Mouse (Mus musculus) heart, embryonic 16.5 days (tissue): ENCODE data around the gene Sfn. TPM values are rescaled to one million over a fixed set of nuclear protein-coding genes. Genes with fewer than 3 reads are reported as not detected.
A peak's percentile ranks its signal among the peaks of the same experiment; 100 is the strongest.

ENCODE experiments used
- ATAC-seq: fragments of 200-750 bp; cut with Nextera tagmentation; replicated peaks from 2 replicates; pipeline ENCODE4 v1.8.0; 2017; ENCODE audit warnings: moderate number of reproducible peaks; ENCODE audit not compliant: insufficient read depth, low FRiP score; ENCODE audit errors: extremely low read depth
- H3K27ac ChIP-seq: fragments of 300-500 bp; sonication (generic); 2 replicates; pipeline ENCODE4 v1.5.1; 2014; ENCODE audit warnings: mild to moderate bottlenecking, low read length, control low read depth, moderate library complexity
- H3K27me3 ChIP-seq: fragments of 300-500 bp; sonication (generic); 2 replicates; pipeline ENCODE4 v1.6.1; 2014; ENCODE audit warnings: low read length, mixed read lengths; ENCODE audit not compliant: control insufficient read depth, insufficient read depth
- H3K36me3 ChIP-seq: fragments of 300-500 bp; sonication (generic); 2 replicates; pipeline ENCODE4 v1.6.1; 2014; ENCODE audit not compliant: control insufficient read depth, insufficient read depth
- H3K4me1 ChIP-seq: fragments of 300-500 bp; sonication (generic); 2 replicates; pipeline ENCODE4 v1.6.1; 2014; ENCODE audit warnings: low read length, mixed read lengths; ENCODE audit not compliant: control insufficient read depth, insufficient read depth
- H3K4me2 ChIP-seq: fragments of 300-500 bp; sonication (generic); 2 replicates; pipeline ENCODE4 v1.6.1; 2014; ENCODE audit warnings: low read depth, mild to moderate bottlenecking, control low read depth, low read length
- H3K4me3 ChIP-seq: fragments of 300-500 bp; sonication (generic); 2 replicates; pipeline ENCODE4 v1.5.1; 2014; ENCODE audit warnings: mild to moderate bottlenecking, control low read depth, low read length
- H3K9ac ChIP-seq: fragments of 300-500 bp; sonication (generic); 2 replicates; pipeline ENCODE4 v1.6.1; 2014; ENCODE audit warnings: low read length, control low read depth
- H3K9me3 ChIP-seq: fragments of 300-500 bp; sonication (generic); replicated peaks from 2 replicates; pipeline ENCODE4 v1.6.1; 2016; ENCODE audit warnings: low read length; ENCODE audit not compliant: control insufficient read depth
- WGBS: fragments of 180-500 bp; shearing (Covaris S2); extraction: QIAGEN DNeasy Blood & Tissue Kit; methylation state at CpG from one replicate; pipeline ENCODE4 v1.1.7; 2014; 5-methylcytosine and 5-hydroxymethylcytosine counted together
- polyA plus RNA-seq: library from polyadenylated mRNA; unstranded; fragments of >200 nt; fragmentation: Nextera tagmentation; extraction: Ambion mirVana; gene quantifications from 2 replicates; pipeline ENCODE4 v1.2.1, GENCODE M21; 2015

The Sfn gene
- polyA plus RNA-seq, 1 experiment from 2014 or later = 20.6 TPM

DNA sequence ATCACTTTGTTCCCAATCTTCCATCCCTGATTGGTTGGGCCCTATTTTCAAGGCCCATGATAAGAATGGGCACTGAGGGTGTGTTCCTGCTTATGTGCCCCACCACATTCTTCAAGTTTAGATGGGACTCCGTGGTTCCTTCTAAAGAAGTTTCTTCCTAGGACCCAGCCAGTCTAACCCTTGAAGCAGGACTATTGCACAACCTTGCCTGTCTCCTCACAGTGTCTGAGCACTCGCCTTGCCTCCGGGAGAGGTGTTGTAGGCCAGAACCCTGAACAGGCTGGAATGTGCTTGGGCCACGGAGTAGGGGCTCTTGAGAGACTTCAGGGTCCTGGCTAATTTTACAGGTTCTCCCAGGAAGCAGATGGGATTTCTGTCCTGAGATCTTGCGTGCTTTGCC is 1.1 kb upstream of the Sfn start:
- peaks cover 23% of the 10 kb centered on the region for H3K27me3 ChIP-seq
- no peak overlapping the region for H3K4me3 ChIP-seq
- H3K9ac ChIP-seq = no peak overlapping the region
- H3K4me1 ChIP-seq = peaks cover 8% of the 10 kb centered on the region
- H3K4me2 ChIP-seq = no peak overlapping the region
- H3K9me3 ChIP-seq = no peaks in the 10 kb centered on the region
- no peak for ATAC-seq
- H3K27ac ChIP-seq = no peak overlapping the region
- peaks cover 5% of the 10 kb centered on the region; the same call in 1 of the 2 replicates for H3K36me3 ChIP-seq
- 86% methylated on average over 5 of the region's 5 CpGs for WGBS

DNA sequence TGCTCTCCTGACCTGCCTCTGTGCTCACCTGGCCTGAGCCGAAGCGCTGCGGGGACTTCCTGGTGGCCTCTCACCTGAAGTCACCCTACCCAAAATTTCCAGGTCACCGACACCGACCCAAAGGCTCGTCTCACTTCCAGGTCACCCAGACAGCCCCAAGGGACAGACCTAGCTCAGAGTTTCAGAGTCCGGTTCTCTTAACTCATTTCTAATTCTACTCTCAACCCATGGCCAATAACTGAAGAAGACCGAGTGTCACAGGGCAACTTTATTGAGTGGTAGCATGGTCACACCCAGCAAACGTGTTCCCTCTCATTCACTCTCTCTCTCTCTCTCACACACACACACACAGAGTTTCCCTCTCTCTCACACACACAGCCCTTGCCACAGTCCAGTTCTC is 1.7 kb downstream of the Sfn start:
- no peak overlapping the region for H3K27ac ChIP-seq
- WGBS = 12% methylated on average over 9 of the region's 9 CpGs
- ATAC-seq = no peak

DNA sequence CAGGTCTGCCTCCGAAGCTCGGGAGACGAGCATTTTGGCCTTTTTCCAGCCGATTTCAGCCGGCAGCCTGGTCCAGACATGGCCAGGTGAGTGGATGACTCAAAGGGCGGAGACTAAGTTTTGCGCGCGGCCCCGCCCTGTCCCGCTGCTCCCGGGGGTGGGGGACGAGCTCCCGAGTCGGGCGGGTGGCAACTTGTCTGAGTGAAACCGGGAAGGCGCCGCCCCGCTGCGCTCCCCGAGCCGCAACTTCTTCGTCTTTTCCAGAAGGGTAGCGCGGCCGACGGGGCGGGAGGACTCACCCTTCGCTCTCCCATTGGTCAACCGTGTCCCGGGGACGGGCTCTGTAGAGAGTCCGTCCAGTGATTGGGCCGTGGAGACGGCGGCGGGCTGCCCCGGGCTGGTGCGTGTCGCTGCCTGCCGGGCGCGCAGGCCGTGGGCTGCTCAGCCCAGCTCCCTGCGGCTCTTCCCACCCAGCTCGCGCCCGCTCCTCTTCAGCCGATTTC is 2.3 kb downstream of the Sfn start:
- ATAC-seq = peak; percentile 96

More for the DNA sequence above, 1.7 kb downstream of the Sfn start:
- Histone ChIP-seq H3K9ac (peak overlapping the region; percentile 58), H3K4me1 (peaks cover 8% of the 10 kb centered on the region), H3K36me3 (peaks cover 2% of the 10 kb centered on the region; the same call in 1 of the 2 replicates), H3K27me3 (peaks cover 23% of the 10 kb centered on the region), H3K9me3 (no peaks in the 10 kb centered on the region), H3K4me3 (peak overlapping the region; percentile 53), H3K4me2 (peak overlapping the region; percentile 72)

DNA sequence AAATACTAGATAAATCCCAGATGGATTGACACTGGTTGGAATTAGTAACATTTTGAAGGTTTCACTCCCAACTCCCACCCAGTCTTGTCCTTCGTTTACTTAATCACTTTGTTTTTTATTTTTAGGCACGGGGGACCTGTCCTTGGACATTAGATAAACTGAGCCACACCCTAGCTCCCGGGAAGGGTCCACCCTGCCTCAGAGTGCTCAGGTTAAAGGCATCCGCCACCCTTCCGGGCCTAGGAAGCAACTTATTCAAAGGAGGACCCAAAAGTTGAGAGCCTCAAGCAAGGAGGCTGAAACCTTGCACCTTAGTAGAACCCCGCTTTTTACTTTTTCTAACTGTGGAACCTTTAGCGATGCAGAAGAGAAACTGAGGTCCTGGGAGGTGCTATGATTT is 2.9 kb downstream of the Sfn start:
- H3K4me3 ChIP-seq = peak overlapping the region; percentile 53
- peak overlapping the region; percentile 32 for H3K27ac ChIP-seq
- H3K4me2 ChIP-seq = peak overlapping the region; percentile 72
- peaks cover 23% of the 10 kb centered on the region for H3K27me3 ChIP-seq
- H3K4me1 ChIP-seq = peaks cover 8% of the 10 kb centered on the region
- H3K9me3 ChIP-seq = no peaks in the 10 kb centered on the region
- ATAC-seq = no peak
- 17% methylated on average over 7 of the region's 7 CpGs for WGBS
- no peaks in the 10 kb centered on the region; the same call in 1 of the 2 replicates for H3K36me3 ChIP-seq
- peak overlapping the region; percentile 58 for H3K9ac ChIP-seq

More for the DNA sequence above, 2.3 kb downstream of the Sfn start:
- peak overlapping the region; percentile 58 for H3K9ac ChIP-seq
- H3K27me3 ChIP-seq = peaks cover 23% of the 10 kb centered on the region
- peaks cover 2% of the 10 kb centered on the region; the same call in 1 of the 2 replicates for H3K36me3 ChIP-seq
- no peak overlapping the region for H3K27ac ChIP-seq
- H3K4me2 ChIP-seq = peak overlapping the region; percentile 72
- no peaks in the 10 kb centered on the region for H3K9me3 ChIP-seq
- H3K4me1 ChIP-seq = peaks cover 8% of the 10 kb centered on the region
- H3K4me3 ChIP-seq = peak overlapping the region; percentile 53
- under 1% methylated on average over 50 of the region's 50 CpGs for WGBS

DNA sequence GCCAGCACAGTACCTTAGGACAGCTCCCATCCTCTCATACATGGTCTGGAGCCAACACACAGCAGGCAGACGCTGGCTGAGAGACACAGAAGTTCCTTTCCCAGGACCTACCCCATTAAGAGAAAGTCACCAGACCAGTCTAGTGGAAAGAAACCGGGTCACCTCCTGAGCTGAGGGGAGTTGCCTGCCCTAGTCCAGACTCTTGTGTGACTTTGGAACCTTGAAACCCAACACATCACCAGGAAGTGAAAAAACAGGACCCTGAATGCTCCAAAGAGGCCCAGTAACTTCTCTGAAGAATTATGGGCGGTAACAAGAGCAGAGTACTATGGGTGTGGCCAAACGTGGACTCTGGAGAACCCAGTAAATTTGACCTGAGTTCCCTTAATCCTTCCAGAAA is 3.4 kb downstream of the Sfn start:
- H3K27me3 ChIP-seq = peaks cover 23% of the 10 kb centered on the region
- H3K36me3 ChIP-seq = no peaks in the 10 kb centered on the region
- H3K4me2 ChIP-seq = no peak overlapping the region
- 47% methylated on average over 4 of the region's 4 CpGs for WGBS
- H3K9me3 ChIP-seq = no peaks in the 10 kb centered on the region
- no peak overlapping the region for H3K4me3 ChIP-seq
- no peak for ATAC-seq
- H3K9ac ChIP-seq = no peak overlapping the region
- peaks cover 8% of the 10 kb centered on the region for H3K4me1 ChIP-seq
- no peak overlapping the region for H3K27ac ChIP-seq

DNA sequence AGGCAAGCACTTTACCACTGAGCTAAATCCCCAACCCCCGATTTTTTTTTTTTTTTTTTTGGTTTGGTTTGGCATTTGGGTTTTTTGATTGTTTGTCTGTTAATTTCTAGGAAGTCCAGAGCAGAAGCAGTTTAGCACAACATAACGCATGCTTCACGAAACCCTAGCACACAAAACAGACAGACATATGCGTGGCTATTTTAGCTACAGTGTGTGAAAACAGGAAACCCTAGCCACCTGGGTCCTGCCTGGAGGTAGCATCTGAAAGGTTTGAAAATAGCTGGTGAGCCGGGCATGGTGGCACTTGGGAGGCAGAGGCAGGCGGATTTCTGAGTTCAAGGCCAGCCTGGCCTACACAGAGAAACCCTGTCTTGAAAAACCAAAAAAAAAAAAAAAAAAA is 5.9 kb downstream of the Sfn start:
- Histone ChIP-seq H3K9ac (no peak overlapping the region), H3K4me1 (peaks cover 8% of the 10 kb centered on the region), H3K27me3 (peaks cover 6% of the 10 kb centered on the region; the same call in 1 of the 2 replicates), H3K4me3 (no peak overlapping the region), H3K27ac (no peak overlapping the region), H3K9me3 (no peaks in the 10 kb centered on the region), H3K4me2 (no peak overlapping the region), H3K36me3 (peaks cover 5% of the 10 kb centered on the region)
- 71% methylated on average over 6 of the region's 6 CpGs for WGBS
- no peak for ATAC-seq

DNA sequence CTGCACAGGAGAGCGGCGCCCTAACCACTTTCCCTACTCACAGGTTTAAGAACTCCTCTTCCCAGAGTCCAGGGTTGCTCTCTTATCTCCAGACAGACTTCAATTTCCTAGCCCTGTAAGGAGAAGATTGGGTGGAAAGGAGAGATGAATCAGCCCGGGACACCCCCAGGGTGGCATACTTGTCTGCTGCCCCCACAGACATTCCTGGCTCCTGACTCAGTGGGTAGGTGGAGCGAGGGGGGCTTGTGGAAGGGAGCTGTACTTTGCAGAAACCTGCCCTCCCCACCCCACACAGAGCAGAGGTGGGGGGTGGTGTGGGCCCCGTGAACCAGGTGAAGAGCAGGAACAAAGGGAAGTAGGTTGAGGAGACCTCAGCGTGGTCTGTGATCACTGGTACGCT is 6.4 kb downstream of the Sfn start:
- H3K27ac ChIP-seq = no peak overlapping the region
- H3K27me3 ChIP-seq = peaks cover 6% of the 10 kb centered on the region; the same call in 1 of the 2 replicates
- no peaks in the 10 kb centered on the region for H3K9me3 ChIP-seq
- no peak overlapping the region for H3K4me3 ChIP-seq
- 47% methylated on average over 7 of the region's 7 CpGs for WGBS
- H3K4me2 ChIP-seq = no peak overlapping the region
- H3K36me3 ChIP-seq = peaks cover 5% of the 10 kb centered on the region
- peaks cover 8% of the 10 kb centered on the region for H3K4me1 ChIP-seq
- H3K9ac ChIP-seq = no peak overlapping the region
- no peak for ATAC-seq

DNA sequence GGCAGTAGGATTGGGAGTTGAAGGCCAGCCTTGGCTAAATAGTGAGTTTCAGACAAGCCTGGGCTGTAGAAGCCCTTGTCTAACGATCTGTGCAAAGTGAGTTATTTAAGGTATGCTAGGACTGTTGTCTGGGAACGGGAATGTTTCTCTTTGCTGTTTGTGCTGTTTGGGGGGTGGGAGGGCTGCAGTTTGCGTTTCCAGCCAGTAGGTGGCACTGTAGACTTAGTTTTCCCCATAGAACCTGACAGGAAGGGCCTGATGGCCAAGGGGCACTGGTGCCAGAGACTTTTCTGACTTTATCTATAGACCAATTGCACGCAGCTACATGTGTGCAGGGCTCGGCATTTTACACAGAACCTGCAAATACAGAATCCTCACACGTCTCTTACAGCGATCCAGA is 9.4 kb downstream of the Sfn start:
- Histone ChIP-seq H3K36me3 (peaks cover 19% of the 10 kb centered on the region), H3K27me3 (no peaks in the 10 kb centered on the region), H3K4me3 (no peak overlapping the region), H3K9me3 (no peaks in the 10 kb centered on the region), H3K27ac (no peak overlapping the region), H3K4me1 (no peaks in the 10 kb centered on the region), H3K9ac (peak overlapping the region; percentile 31; the same call in 1 of the 2 replicates), H3K4me2 (no peak overlapping the region)
- WGBS = 23% methylated on average over 7 of the region's 7 CpGs
- ATAC-seq = 0 out of 2 replicates have a peak, but pooled peaks have one; percentile 32

DNA sequence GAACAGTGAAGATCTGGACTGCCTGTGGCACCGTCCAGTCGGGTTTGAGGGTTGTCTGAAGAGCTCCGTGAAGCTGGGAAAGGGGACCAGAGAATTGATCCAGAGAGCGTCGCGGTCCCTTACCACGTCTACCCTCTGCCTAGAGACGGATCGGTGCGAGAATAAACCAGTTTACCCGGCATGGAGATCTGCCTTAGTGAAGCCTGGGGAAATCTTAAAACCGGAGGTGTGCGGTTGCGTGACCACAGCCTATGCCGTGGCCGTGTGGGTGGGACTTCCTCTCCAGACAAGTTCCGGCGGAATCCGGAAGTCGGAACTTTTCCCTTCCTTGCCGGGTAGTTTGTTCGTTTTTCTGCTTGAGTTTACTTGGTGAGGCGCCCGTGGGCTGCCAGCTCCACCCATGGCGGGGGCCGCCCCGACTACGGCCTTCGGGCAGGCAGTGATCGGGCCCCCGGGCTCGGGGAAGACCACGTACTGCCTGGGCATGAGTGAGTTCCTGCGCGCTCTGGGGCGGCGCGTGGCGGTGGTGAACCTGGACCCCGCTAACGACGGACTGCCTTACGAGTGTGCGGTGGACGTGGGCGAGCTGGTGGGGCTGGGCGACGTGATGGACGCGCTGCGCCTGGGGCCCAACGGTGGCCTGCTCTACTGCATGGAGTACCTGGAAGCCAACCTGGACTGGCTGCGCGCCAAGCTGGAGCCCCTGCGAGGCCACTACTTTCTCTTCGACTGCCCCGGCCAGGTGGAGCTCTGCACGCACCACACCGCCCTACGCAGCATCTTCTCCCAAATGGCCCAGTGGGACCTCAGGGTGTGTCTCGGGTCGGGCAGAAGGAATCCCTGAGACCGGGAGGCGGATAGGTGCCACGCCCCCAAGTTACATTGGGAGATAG is 17.7 kb downstream of the Sfn start, which contains the start of gene Gpn2:
Gene Gpn2 (plus strand): TSS at position 304 of the 893 bp plus-strand sequence.
- peak within 1 kb of the TSS; percentile 86 for H3K27ac ChIP-seq
- no peaks in the 10 kb centered on the region for H3K9me3 ChIP-seq
- ATAC-seq = peak; percentile 84
- peaks cover 12% of the 10 kb centered on the region for H3K4me1 ChIP-seq
- H3K27me3 ChIP-seq = no peaks in the 10 kb centered on the region
- H3K4me3 ChIP-seq = peak within 1 kb of the TSS; percentile 74
- under 1% methylated on average over 65 of the region's 65 CpGs for WGBS
- H3K9ac ChIP-seq = peak within 1 kb of the TSS; percentile 93
- peak within 1 kb of the TSS; percentile 90 for H3K4me2 ChIP-seq
- H3K36me3 ChIP-seq = peaks cover 33% of the 10 kb centered on the region
